Mouse (Mus musculus): ENCODE results near the gene Sbno2.

Sbno2 gene

GRCm38 (mm10) chr10:80127920-80128319 is 22.5 kb upstream of the Sbno2 start:
- CTCF ChIA-PET, result no interaction called here

DNA sequence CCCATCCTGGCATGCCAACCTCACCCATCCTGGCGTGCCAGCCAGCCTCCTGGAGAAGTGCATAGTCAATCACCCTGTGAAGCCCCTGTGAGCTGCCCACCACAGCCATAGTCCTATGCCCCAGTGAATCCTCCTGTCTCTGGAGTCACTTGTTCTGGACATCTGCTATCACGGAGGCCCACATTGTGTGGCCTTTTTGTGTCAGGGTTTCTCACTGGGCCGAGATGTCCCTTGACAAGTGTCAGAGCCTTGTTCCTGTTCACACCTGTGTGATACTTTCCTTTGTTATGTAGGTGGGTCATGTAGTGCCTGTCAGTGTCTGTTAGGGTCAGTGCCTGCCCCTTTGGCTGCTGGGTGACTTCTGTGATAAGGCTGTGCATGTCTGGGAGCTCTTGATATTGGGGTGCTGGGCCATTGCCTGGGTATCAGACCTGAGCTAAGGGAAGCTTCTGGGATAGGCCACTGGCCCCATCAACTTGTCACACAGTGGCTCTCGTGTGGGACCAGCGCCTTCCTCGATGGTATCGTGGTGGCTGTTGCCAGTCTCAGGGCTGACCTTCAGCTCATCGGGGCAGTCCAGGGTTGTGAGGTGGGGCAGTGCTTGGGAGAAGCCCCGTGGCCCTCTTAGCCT is 18.7 kb upstream of the Sbno2 start:
- CTCF ChIA-PET, result no interaction called here

DNA sequence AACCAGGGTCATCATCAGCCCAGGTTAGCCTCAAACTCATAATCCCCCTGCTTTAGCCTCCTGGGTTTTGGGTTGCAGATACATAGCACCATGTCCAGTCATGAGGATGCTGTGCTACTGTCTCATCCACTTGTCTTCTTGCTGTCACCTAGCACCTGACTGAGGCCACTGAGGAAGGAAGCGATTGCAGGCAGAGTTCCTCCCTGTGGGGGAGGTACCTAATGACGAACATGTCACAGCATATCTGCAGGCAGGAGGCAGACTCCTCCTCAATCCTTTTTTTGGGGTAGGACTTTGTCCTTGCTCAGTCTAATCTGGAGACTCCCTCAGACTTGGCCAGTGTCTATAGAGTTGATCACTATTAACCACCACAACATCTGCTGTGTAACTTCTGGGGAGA is 16.3 kb upstream of the Sbno2 start:
- CTCF ChIA-PET, result no interaction called here

GRCm38 (mm10) chr10:80120146-80120545 is 14.8 kb upstream of the Sbno2 start:
- CTCF ChIA-PET, result no interaction called here

GRCm38 (mm10) chr10:80118552-80118951 is 13.2 kb upstream of the Sbno2 start:
- CTCF ChIA-PET, result no interaction called here

DNA sequence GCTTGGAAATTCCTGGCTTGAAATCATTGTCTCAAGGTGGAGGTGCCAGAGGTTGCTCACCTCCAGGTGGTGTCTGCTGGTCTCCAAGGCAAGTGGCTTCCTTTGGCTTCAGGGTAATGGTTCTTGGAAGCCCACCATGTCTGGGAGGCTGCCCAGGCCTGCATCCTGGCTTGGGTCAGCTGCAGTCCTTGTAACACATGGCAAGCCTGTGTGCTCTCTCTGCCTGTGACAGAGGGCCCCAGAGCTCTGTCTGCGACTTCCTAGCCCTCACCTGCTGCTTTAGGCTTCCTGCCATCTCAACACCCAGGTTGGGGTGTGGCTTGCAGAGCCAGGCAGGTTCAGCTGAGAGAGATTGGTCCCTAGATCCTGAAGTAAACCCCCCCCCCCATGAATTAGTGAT is 12.4 kb upstream of the Sbno2 start:
- CTCF ChIA-PET, result interaction anchor here (0.6 to 1.0 kb wide), 2 partner anchors 12 to 23 kb away, joined by 3 to 4 read pairs; no protein-coding TSS in a partner anchor

DNA sequence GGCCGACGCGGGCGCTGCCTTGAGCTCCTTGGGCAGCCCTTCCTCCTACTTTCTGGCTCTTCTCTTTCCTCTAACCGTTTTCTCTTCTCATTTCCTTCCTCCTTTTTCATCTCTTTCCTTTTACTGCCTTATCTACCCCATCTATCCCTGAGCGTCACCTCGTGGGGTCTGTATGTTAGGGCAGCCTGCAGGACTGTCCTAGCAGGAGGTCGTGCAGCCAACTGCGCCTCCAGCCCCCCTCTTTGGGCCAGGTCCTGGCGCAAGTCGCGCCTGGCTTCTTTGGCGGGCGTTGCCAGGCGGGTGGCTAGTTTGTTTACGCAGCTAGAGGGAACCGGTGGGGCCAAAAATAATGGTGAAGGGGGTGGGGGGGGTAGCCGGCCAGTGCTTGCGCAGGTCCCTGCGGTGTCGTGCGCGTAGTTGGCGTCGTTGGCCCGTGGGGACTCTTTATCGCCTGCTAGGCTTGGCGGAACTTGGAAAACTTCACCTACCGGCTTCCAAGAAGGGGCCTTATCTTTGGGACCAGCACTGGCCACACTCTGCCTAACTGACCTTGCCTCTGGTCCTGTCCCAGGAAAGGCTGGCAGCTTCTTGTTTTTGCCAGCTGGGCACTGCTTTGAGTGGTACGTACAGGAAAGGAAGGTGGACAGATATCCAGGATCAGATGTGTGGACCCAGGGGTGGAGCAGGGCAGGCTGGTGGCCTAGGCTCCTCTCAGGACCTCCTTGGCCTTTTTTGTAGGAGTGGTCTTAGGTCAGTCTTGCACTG is 11.7 kb upstream of the Sbno2 start:
- CTCF ChIA-PET, result interaction anchor here (0.6 to 1.0 kb wide), 2 partner anchors 11 to 22 kb away, joined by 3 to 4 read pairs; no protein-coding TSS in a partner anchor

- CTCF ChIA-PET, result no interaction called here
Measured at GRCm38 (mm10) chr10:80116563-80116926, 11.2 kb upstream of the Sbno2 start.

DNA sequence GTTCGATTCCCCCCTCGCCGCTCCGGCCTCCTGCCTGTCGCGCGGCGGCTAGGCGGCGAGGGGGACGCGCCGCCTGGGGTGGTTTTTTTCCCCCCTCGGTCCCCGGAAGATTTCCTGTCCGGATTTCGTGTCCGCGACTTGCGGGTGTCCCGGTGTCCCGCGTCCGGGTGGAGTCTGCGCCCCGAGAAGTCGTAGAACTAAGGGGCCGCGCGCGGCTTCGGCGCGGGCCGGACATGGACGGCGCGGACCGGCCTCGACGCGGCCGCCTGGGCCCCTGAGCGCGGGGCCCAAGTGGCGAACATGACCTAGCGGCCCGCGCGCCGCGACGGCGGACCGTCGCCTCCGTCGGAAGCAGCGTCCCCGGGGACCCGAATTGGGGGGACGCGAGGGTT is 10.6 kb upstream of the Sbno2 start:
- CTCF ChIA-PET, result interaction anchor here (0.8 to 1.4 kb wide), 2 partner anchors 25 to 298 kb away, joined by 3 to 6 read pairs; partner anchors contain the start of gene Cbarp

DNA sequence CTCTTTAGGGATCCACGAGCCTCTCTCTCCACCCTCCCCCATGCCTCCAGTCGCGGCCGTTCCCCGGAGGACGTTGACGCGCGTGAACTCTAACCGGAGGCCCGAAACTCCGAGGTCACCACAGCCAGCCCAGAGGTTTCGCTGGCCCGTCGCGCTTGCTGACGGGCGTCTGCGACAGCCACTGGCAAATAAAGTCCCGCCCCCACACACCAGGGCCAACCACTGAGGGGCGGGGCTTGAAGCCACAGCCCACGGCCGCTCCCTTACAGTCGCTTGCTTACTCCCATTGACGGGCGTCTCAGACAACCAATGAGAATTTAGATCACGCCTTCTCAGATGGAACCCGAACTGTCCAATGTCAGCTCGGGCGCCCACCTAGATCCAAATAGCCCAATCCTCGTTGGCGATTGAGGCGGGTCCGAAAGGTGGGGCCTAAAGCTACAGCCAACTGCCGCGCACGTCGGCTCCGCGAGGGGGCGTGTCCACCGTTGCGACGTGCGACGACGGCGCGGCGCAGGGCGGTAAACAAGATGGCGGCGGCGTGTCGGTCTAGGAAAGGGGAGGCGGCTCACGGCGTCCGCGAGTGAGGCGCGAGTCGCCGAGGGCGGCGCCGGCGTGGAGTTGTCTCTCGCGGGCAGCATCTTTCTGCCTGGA is 10.0 kb upstream of the Sbno2 start, which contains the start of gene Stk11:
Stk11 (plus strand) TSS at position 514 of the 654 bp plus-strand sequence.
- CTCF ChIA-PET, result interaction anchor here (0.8 to 1.4 kb wide), 3 partner anchors 26 to 297 kb away, joined by 3 to 6 read pairs (median 3); partner anchors contain the start of gene Cbarp

GRCm38 (mm10) chr10:80114341-80115284 is 9.2 kb upstream of the Sbno2 start:
- CTCF ChIA-PET, result interaction anchor here (0.7 to 1.4 kb wide), 4 partner anchors 26 to 296 kb away, joined by 3 to 6 read pairs (median 4); partner anchors contain the start of gene Cbarp

DNA sequence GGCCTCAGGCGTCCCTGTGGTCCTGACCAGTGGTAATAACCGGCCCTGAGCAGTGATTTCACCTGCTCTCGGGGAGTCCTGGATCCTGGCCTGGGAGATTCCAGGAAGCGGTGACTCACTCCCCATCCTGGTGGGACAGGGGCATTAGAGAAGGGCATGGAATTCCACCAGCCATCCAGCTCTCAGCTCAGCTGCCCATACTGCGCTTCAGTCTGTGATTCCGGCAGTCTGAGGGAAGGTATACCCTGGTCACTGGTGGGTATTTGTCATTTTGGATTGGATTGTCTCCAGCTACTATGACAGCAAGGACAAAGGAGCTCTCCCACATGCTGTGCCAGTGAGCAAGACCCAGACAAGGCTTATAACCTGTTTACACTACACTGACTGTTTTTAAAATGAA is 2.3 kb upstream of the Sbno2 start:
- CTCF ChIA-PET, result no interaction called here

DNA sequence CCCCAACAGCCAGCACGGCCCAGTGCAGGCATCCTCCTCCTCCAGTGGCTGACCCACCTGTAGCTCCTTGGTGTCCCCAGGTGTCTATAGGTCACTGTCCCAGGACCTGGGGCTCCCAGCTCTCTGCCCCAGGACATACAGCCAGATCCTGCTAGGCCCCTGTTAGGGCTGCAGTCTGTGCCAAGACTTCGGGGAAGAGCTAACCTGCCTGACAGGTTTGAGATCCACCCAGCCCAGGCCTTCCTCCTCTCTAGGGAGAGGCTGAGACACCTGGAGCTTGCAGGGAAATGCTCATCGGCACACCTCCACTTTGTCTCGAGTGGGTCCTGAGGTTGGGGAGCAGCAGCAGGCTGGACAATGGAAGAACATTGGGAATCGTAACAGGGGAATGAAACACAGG is 555 bp upstream of the Sbno2 start:
- CTCF ChIA-PET, result interaction anchor here (0.6 to 1.7 kb wide), 4 partner anchors 12 to 1289 kb away, joined by 3 to 24 read pairs (median 5); no protein-coding TSS in a partner anchor

GRCm38 (mm10) chr10:80104181-80104580 is 1.2 kb downstream of the Sbno2 start:
- CTCF ChIA-PET, result no interaction called here

- CTCF ChIA-PET, result no interaction called here
Measured at GRCm38 (mm10) chr10:80103032-80103431, 2.3 kb downstream of the Sbno2 start.

DNA sequence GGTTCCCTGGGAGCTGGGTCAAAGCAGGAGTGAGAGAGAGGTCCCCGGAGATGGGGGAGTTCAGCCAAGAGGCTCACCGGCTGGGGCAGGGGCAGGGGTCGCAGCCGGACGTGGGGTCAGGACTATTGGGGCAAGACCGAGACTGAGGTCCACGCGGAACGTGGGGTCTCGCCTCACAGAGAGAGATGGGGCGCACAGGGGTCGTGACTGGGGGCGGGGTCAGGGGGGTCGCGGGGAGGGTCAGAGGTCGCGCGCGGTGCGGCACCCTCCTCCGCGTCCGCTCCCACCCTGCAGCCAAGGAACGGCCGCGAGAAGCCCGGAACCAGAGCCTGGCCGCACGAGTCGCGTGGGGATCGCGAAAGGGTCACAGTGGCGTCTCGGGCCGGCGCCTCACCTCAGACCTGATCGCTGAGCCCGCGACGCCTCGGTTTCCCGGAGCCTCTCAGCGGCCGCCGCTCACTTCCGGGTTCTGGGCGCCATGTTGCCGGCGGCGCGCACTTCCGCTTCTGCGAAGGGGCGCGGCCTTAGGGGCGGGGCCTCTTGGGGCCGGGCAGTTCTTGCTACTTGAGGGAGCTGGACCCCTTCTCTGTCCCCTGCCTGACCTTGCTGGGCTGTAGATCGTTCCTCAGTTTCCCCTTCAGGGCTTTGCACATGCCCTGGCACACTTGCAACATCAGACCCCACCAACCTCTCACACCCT is 3.0 kb downstream of the Sbno2 start:
- CTCF ChIA-PET, result no interaction called here

GRCm38 (mm10) chr10:80100982-80101381 is 4.4 kb downstream of the Sbno2 start:
- CTCF ChIA-PET, result no interaction called here

GRCm38 (mm10) chr10:80098630-80099029 is 6.7 kb downstream of the Sbno2 start:
- CTCF ChIA-PET, result no interaction called here

DNA sequence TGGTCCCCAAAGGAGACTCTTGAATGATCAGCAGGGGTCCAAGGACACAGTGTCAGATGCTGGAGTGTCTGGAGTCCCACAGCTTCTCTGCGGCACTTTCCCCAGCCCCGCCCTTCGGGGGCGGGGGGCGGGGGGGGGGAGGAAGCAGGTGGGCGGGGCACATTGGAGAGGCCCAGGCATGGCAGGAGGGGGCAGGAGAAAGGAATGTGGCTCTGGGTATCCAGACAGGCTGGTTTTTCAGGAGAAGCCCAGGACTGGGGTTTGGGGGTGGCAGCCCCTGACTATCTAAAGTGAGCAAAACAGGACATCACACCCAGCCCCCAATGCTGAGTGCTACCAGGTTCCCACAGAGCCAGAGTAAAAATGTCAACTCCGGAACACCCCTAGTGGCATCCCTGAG is 8.1 kb downstream of the Sbno2 start:
- CTCF ChIA-PET, result interaction anchor here (0.5 to 0.8 kb wide), 2 partner anchors 19 to 56 kb away, joined by 3 read pairs; no protein-coding TSS in a partner anchor

DNA sequence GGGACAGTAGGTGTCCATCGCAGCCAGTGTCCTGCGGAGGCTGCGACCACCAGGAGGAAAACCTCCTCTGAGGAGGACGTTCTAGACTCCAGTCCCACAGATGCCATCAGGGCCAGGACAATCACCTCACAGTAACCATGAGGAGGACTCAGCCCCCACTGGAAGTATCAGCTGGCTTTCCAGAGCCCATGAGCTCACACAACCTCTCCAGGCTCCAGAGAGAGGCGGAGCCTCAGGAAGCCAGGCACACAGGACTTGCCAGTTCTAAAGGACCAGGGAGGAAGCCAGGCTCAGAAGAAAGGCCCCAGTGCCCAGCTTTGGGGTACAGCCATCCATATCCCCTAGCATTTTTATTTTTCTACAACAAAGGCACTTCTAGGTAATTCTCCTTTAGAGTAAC is 9.8 kb downstream of the Sbno2 start:
- CTCF ChIA-PET, result no interaction called here

- CTCF ChIA-PET, result interaction anchor here (0.6 kb wide), 1 partner anchor 23 kb away, joined by 4 read pairs; no protein-coding TSS in a partner anchor
Measured at GRCm38 (mm10) chr10:80094684-80095083, 10.7 kb downstream of the Sbno2 start.
